Mouse (Mus musculus) cerebellum, adult 2 months (tissue): Measurements from ENCODE around the gene Atp6v1b1.
A peak's percentile ranks its signal among the peaks of the same experiment; 100 is the strongest.

Experiments used
- CTCF ChIP-seq: fragments of 200-500 bp; IDR thresholded peaks from 2 replicates; pipeline ENCODE4 v1.5.1; 2011; ENCODE audit warnings: low read depth, mild to moderate bottlenecking, control low read depth, low read length, moderate library complexity, borderline replicate concordance; ENCODE audit not compliant: insufficient read depth
- POLR2A ChIP-seq: fragments of 200-500 bp; IDR thresholded peaks from 2 replicates; pipeline ENCODE4 v1.6.1; 2011; ENCODE audit warnings: low read length, control low read depth, borderline replicate concordance; ENCODE audit not compliant: insufficient read depth

- TF ChIP-seq POLR2A, result no peak
- peak; percentile 77 for TF ChIP-seq CTCF
Observed at GRCm38 (mm10) chr6:83750171-83750684, 7.4 kb downstream of the Atp6v1b1 start.
